Mouse (Mus musculus) lung, embryonic 16.5 days (tissue): Measurements from ENCODE around the gene Acoxl. TPM values are rescaled to one million over a fixed set of nuclear protein-coding genes. Genes with fewer than 3 reads are reported as not detected.

ENCODE experiments used
- ATAC-seq: fragments of 200-750 bp; cut with Nextera tagmentation; 2 replicates; pipeline ENCODE4 v1.8.0; 2017; ENCODE audit warnings: low read depth, mild to moderate bottlenecking, moderate library complexity
- H3K27ac ChIP-seq: fragments of 300-500 bp; sonication (generic); 2 replicates; pipeline ENCODE4 v1.5.1; 2014; ENCODE audit warnings: mild to moderate bottlenecking, control low read depth, low read length
- H3K27me3 ChIP-seq: fragments of 300-500 bp; sonication (generic); 2 replicates; pipeline ENCODE4 v1.6.1; 2014; ENCODE audit warnings: low read depth, low read length, mixed read lengths; ENCODE audit not compliant: control insufficient read depth, insufficient read depth
- H3K36me3 ChIP-seq: fragments of 300-500 bp; sonication (generic); 2 replicates; pipeline ENCODE4 v1.6.1; 2014; ENCODE audit warnings: low read length; ENCODE audit not compliant: control insufficient read depth, insufficient read depth
- H3K4me1 ChIP-seq: fragments of 300-500 bp; sonication (generic); replicated peaks from 2 replicates; pipeline ENCODE4 v1.6.1; 2014; ENCODE audit warnings: low read length, mixed read lengths; ENCODE audit not compliant: control insufficient read depth, insufficient read depth
- H3K4me2 ChIP-seq: fragments of 300-500 bp; sonication (generic); 2 replicates; pipeline ENCODE4 v1.6.1; 2014; ENCODE audit warnings: low read depth, low read length, control low read depth
- H3K4me3 ChIP-seq: fragments of 300-500 bp; sonication (generic); 2 replicates; pipeline ENCODE4 v1.5.1; 2014; ENCODE audit warnings: mild to moderate bottlenecking, low read length, control low read depth
- H3K9ac ChIP-seq: fragments of 300-500 bp; sonication (generic); 2 replicates; pipeline ENCODE4 v1.6.1; 2014; ENCODE audit warnings: low read length, control low read depth
- H3K9me3 ChIP-seq: fragments of 300-500 bp; sonication (generic); 2 replicates; pipeline ENCODE4 v1.6.1; 2016; ENCODE audit warnings: low read length; ENCODE audit not compliant: control insufficient read depth
- WGBS: fragments of 180-500 bp; shearing (Covaris S2); extraction: QIAGEN DNeasy Blood & Tissue Kit; methylation state at CpG from one replicate; pipeline ENCODE4 v1.1.7; 2014; 5-methylcytosine and 5-hydroxymethylcytosine counted together
- polyA plus RNA-seq: library from polyadenylated mRNA; unstranded; fragments of >200 nt; fragmentation: Nextera tagmentation; extraction: Ambion mirVana; gene quantifications from 2 replicates; pipeline ENCODE4 v1.2.1, GENCODE M21; 2015

The Acoxl gene
- polyA plus RNA-seq, 1 experiment from 2014 or later = 0.25 TPM

DNA sequence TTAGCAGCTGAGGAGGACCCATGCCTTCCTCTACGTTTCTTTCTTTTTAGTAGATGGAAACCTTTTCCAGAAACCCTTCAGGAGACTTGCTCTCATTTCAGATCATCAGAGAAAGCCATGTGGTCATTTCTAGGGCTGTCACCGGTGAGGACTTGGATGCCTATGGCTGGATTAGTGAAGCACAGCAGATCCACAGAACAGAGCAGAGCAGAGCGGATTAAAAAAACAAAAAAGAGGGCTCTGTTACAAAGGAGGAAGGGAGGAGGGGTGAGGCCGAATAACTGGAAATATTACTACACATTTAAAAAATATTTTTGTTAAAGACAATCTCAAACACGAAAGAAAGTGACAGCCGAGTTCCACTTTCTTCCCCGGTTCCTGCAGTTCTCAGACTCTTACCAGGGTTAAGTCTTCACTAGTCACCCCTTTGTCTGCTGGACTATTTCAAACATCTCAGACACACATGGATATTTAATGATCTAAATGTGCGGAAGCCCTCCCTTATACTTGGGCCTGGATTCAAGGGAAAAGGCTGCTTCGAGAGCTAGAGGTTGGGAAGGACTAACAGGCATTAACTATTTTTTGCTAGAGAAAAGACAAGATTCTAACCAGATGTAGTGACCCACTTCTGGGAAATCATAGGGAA, 88.1 kb downstream of the Acoxl start:
- Histone ChIP-seq H3K9me3 (no peaks in the 10 kb centered on the region), H3K27ac (no peak overlapping the region), H3K4me3 (no peak overlapping the region), H3K4me2 (no peak overlapping the region), H3K36me3 (no peaks in the 10 kb centered on the region), H3K9ac (no peak overlapping the region), H3K27me3 (no peaks in the 10 kb centered on the region; the same call in 1 of the 2 replicates), H3K4me1 (peaks cover 17% of the 10 kb centered on the region)
- peak; percentile 64 for ATAC-seq
- WGBS = 46% methylated on average over 9 of the region's 9 CpGs

DNA sequence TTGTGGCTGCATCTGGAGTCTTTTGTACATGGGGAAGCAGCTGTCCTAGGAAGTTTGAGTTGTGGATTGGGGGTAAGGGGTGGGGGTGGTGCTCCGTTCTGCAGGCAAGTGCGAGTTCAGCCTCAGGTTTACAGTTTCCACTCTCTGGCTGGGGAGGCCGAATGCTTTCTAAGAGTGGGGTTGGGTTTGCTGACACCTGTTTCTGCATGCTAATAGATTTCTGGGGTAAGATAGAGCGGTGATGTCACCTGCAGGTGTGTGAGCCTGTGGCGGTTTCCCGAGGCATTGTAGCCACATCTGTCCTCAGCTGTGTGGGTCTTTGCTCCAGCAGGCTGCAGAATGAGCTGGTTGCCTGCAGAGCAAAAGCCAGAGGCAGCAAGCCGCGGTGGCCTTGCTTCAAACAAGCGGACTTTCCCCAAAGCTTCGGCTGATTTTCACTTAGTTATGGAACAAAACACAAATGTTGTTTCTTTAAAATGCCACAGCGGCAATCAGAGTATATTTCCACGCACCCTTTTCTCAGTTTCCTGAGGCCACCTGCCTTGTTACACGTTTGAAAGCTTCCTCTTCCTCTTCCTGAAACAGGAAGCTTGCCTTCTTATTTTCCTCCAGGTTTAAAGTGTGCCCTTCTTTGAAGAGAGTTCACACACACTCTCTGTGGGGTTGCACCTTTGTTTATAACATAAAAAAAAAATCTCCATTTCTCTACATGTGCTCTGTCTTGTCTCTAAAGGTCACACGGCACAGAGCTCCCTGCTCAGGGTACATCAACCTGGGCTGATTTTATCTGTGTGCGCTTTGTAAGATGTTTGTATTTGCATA, 89.0 kb downstream of the Acoxl start:
- no peak for ATAC-seq
- no peak overlapping the region for H3K9ac ChIP-seq
- WGBS = 29% methylated on average over 15 of the region's 15 CpGs
- H3K27ac ChIP-seq = no peak overlapping the region
- no peaks in the 10 kb centered on the region for H3K9me3 ChIP-seq
- H3K4me1 ChIP-seq = peaks cover 13% of the 10 kb centered on the region
- no peaks in the 10 kb centered on the region for H3K27me3 ChIP-seq
- no peaks in the 10 kb centered on the region for H3K36me3 ChIP-seq
- no peak overlapping the region for H3K4me3 ChIP-seq
- no peak overlapping the region for H3K4me2 ChIP-seq

DNA sequence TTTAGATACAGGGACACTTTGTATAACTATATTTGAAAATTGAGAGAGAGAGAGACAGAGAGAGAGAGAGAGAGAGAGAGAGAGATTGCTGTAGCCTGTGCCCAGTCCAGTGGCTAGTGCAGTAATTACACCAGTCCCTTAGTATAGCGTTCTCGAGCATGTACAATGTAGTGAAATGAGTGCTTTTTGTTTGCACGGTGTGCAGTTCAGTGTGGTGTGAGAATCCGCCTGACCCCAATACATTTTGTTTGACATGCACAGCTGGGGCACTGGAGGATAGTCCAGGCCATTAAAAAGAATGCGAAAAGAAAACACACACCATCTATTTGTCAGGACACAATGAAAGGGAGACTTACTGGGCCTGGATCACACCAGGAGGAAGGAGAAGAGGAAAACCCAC, 89.6 kb downstream of the Acoxl start:
- H3K9ac ChIP-seq = no peak overlapping the region
- 26% methylated on average over 5 of the region's 5 CpGs for WGBS
- H3K4me3 ChIP-seq = no peak overlapping the region
- no peak overlapping the region for H3K27ac ChIP-seq
- H3K27me3 ChIP-seq = no peaks in the 10 kb centered on the region
- H3K4me1 ChIP-seq = peaks cover 13% of the 10 kb centered on the region
- H3K9me3 ChIP-seq = no peaks in the 10 kb centered on the region
- H3K36me3 ChIP-seq = no peaks in the 10 kb centered on the region
- ATAC-seq = no peak
- no peak overlapping the region for H3K4me2 ChIP-seq

DNA sequence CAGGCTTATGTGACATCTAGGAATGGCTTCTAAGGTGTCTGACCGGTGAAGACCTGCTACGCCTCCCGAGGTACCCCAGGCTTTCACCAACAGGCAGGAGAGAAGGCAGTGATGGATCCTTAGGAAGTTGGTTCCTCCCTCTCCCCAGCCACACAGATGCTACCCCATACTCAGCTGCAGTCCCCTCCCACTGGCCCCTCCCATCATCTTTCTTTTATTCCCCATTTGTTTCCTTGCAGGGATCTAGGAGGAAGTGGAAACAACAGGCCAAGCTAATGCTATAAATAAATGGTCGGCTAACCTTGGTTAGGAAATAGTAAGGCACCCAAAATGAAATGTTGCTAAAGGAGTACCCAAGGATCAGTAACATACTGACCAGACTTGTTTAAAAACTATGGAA, 90.2 kb downstream of the Acoxl start:
- no peak overlapping the region for H3K27ac ChIP-seq
- no peak overlapping the region for H3K4me2 ChIP-seq
- 45% methylated on average over 4 of the region's 4 CpGs for WGBS
- peaks cover 13% of the 10 kb centered on the region for H3K4me1 ChIP-seq
- no peak overlapping the region for H3K4me3 ChIP-seq
- no peaks in the 10 kb centered on the region for H3K27me3 ChIP-seq
- no peaks in the 10 kb centered on the region for H3K36me3 ChIP-seq
- no peaks in the 10 kb centered on the region for H3K9me3 ChIP-seq
- H3K9ac ChIP-seq = no peak overlapping the region
- ATAC-seq = no peak

DNA sequence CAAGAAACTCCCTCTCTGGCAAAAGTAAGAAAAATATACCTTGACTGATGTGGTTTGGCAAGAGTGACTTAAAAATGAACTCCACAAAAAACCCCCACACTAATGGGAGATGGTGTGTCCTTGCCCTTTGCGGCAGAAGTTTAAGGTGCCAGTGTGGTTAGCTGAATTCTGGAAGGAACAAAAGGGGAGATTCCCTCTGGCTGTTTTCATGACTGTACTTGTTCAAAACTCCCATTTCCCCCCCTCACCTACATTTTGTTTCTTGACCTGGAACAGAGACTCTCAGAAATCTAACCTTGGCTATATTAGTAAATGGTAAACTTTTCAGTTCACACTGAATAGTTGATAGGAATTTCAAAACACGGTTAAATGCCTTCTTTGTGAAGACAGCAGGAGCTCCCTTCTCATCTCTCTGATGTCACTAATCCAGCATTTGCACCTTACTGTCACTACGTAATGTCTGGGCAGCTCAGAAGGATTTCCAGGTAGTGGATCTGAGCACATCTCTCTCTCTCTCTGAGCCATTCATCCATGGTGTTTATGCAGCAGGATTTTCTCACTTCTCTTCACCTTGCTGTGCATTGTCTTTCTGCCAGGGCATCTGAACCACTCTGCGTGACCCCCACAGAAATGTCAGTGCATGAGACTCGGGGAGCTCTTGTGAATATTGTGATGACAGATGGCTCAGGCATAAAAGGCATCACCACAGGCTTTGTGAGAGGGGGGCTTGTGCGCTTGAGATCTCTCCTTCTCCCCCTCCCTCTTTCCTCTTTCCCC, 91.5 kb downstream of the Acoxl start:
- no peaks in the 10 kb centered on the region for H3K36me3 ChIP-seq
- 61% methylated on average over 6 of the region's 6 CpGs for WGBS
- no peak for ATAC-seq
- peaks cover 13% of the 10 kb centered on the region for H3K4me1 ChIP-seq
- no peak overlapping the region for H3K4me3 ChIP-seq
- no peaks in the 10 kb centered on the region for H3K27me3 ChIP-seq
- no peak overlapping the region for H3K4me2 ChIP-seq
- no peaks in the 10 kb centered on the region for H3K9me3 ChIP-seq
- H3K27ac ChIP-seq = no peak overlapping the region
- no peak overlapping the region for H3K9ac ChIP-seq

DNA sequence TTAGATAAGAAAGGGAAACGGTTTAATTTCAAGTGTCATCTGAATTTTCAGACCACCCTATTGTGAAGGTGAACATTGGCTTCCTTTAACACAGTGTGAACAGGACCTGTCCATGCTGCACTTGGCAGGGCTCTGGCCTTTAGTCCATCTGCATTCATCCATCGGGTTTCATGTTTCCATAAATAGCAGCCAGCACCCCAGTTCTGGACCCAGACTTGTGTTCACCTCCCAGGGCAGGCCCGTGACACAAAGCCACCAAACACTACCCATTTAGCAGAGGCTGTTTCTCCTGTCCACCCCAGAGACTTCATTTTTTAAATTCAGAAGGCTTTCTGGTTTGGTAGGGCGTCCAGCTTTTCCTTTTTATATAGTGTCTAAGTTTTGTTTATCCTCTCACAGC, 92.9 kb downstream of the Acoxl start:
- WGBS = 73% methylated on average over 4 of the region's 4 CpGs
- Histone ChIP-seq H3K9me3 (no peaks in the 10 kb centered on the region), H3K4me1 (peaks cover 9% of the 10 kb centered on the region), H3K4me2 (no peak overlapping the region), H3K9ac (no peak overlapping the region), H3K36me3 (no peaks in the 10 kb centered on the region), H3K4me3 (no peak overlapping the region), H3K27ac (no peak overlapping the region), H3K27me3 (no peaks in the 10 kb centered on the region)
- no peak for ATAC-seq

DNA sequence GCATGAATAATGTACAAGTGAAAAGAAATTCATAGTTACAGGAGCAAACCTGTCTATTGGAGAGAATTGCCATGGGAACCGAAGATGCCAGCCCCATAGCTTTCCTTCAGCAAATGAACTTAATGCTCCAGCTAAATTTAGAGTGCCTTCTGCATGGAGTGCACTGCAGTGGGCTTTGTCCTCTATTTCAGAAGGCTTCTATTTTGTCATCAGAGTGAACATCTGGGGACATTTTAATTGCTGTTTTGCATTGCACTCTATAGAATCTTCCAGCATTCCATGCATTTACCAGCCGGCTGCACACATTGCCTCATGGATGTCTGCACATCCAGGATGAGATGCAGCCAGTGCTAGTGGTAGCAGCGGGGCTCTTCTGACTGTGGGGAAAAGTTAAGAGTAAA, 94.9 kb downstream of the Acoxl start:
- H3K27ac ChIP-seq = no peak overlapping the region
- no peaks in the 10 kb centered on the region for H3K4me1 ChIP-seq
- no peaks in the 10 kb centered on the region for H3K36me3 ChIP-seq
- no peak overlapping the region for H3K9ac ChIP-seq
- no peak overlapping the region for H3K4me2 ChIP-seq
- H3K9me3 ChIP-seq = peaks cover 3% of the 10 kb centered on the region; the same call in 1 of the 2 replicates
- H3K4me3 ChIP-seq = no peak overlapping the region
- no peak for ATAC-seq
- H3K27me3 ChIP-seq = no peaks in the 10 kb centered on the region
- WGBS = 81% methylated on average over 3 of the region's 3 CpGs

DNA sequence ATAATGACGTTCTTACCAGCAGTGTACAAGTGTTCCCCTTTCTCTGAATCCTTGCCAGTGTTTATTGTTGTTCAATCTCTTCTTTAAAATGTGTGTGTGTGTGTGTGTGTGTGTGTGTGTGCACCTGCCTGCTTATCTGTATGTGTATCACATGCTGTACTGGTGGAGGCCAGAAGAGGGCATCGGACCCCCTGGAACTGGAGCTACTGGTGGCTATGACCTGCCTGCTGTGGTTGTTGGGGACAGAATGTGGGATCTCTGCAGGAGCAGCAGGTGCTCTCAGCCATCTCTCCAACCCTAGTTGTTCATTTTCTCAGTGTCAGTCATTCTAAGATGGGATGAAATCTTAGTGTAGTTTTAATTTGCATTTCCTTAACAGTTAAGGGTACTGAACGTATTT, 98.4 kb downstream of the Acoxl start:
- Histone ChIP-seq H3K9ac (no peak overlapping the region), H3K27ac (no peak overlapping the region), H3K9me3 (peaks cover 3% of the 10 kb centered on the region; the same call in 1 of the 2 replicates), H3K36me3 (no peaks in the 10 kb centered on the region), H3K4me1 (no peaks in the 10 kb centered on the region), H3K4me2 (no peak overlapping the region), H3K27me3 (no peaks in the 10 kb centered on the region), H3K4me3 (no peak overlapping the region)
- no peak for ATAC-seq
- WGBS = 84% methylated on average over 3 of the region's 3 CpGs

DNA sequence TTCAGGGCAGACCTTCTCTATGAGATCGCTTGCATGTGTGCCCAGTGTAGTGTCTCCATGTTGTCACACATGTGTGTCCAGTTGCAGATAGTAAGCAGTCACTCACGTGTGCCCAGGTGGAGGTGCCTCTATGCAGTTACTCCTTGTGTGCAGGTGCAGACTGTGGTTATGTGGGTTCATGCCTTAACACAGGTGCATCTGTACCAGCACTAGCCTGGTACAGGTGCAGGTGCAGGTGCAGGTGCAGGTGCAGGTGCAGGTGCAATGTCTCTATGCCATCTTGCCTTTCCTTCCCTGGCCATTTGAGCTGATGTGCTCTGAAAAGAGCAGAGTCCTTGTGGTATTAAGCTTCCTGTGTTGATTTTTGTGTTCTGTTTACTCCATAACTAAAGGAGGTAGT, 100.5 kb downstream of the Acoxl start:
- Histone ChIP-seq H3K4me3 (no peak overlapping the region), H3K4me1 (no peaks in the 10 kb centered on the region), H3K9ac (no peak overlapping the region), H3K27ac (no peak overlapping the region), H3K4me2 (no peak overlapping the region), H3K36me3 (no peaks in the 10 kb centered on the region), H3K27me3 (no peaks in the 10 kb centered on the region), H3K9me3 (peaks cover 3% of the 10 kb centered on the region; the same call in 1 of the 2 replicates)
- WGBS = 85% methylated on average over 2 of the region's 2 CpGs
- ATAC-seq = no peak
